Mouse (Mus musculus): Measurements from ENCODE around the gene Shc1. TPM values are rescaled to one million over a fixed set of nuclear protein-coding genes. Genes with fewer than 3 reads are reported as not detected.

Gene Shc1
- total RNA-seq, 2 experiments from 2014 or later = 45.0 to 47.5 TPM

Other genes with a start within 250 kb of the Shc1 start
- gene Scamp3, start 241.0 kb upstream of the Shc1 start, total RNA-seq (2021) = 10 to 100 TPM; 47.2 to 48.7 TPM
- 1 to 10 TPM; 7.1 to 7.6 TPM for gene Fam189b, start 235.3 kb upstream of the Shc1 start, total RNA-seq (2021)
- gene Gba, start 215.5 kb upstream of the Shc1 start, total RNA-seq (2021) = 10 to 100 TPM; 22.1 to 23.9 TPM
- 10 to 100 TPM; 12.7 to 17.1 TPM for gene Thbs3, start 203.3 kb upstream of the Shc1 start, total RNA-seq (2021)
- gene Mtx1, start 191.4 kb upstream of the Shc1 start, total RNA-seq (2021) = 10 to 100 TPM; 64.8 to 69.8 TPM
- under 1 TPM; 0.22 to 0.98 TPM for gene Muc1, start 189.4 kb upstream of the Shc1 start, total RNA-seq (2021)
- gene Krtcap2, start 172.5 kb upstream of the Shc1 start, total RNA-seq (2021) = 10 to 100 TPM; 71.9 to 72.8 TPM
- gene Trim46, start 172.1 kb upstream of the Shc1 start, total RNA-seq (2021) = under 1 TPM; 0.68 to 0.76 TPM
- 10 to 100 TPM; 47.6 to 58.7 TPM for gene Dpm3, start 159.1 kb upstream of the Shc1 start, total RNA-seq (2021)
- 10 to 100 TPM; 20.6 to 22.7 TPM for gene Slc50a1, start 147.9 kb upstream of the Shc1 start, total RNA-seq (2021)
- gene Efna1, start 137.3 kb upstream of the Shc1 start, total RNA-seq (2021) = 10 to 100 TPM; 32.4 to 34.0 TPM
- gene Efna3, start 95.5 kb upstream of the Shc1 start, total RNA-seq (2021) = not detected
- gene Efna4, start 80.4 kb upstream of the Shc1 start, total RNA-seq (2021) = under 1 TPM; 0.49 to 0.74 TPM
- 10 to 100 TPM; 80.4 to 100.0 TPM for gene Adam15, start 68.4 kb upstream of the Shc1 start, total RNA-seq (2021)
- not detected for gene Dcst2, start 56.5 kb upstream of the Shc1 start, total RNA-seq (2021)
- gene Dcst1, start 53.2 kb upstream of the Shc1 start, total RNA-seq (2021) = under 1 TPM; 0.22 to 0.48 TPM
- gene Zbtb7b, start 23.7 kb upstream of the Shc1 start, total RNA-seq (2021) = 10 to 100 TPM; 18.4 to 27.3 TPM
- gene Lenep, start 15.7 kb upstream of the Shc1 start, total RNA-seq (2021) = under 1 TPM in 1 of 2 experiments, not detected in 1; 0.98 TPM
- gene Flad1, start 6.6 kb upstream of the Shc1 start, total RNA-seq (2021) = 10 to 100 TPM; 44.7 to 46.1 TPM
- gene Cks1b, start 60 bp upstream of the Shc1 start, total RNA-seq (2021) = 10 to 100 TPM in 1 of 2 experiments, 1 to 10 TPM in 1; 7.9 to 14.4 TPM
- gene Pygo2, start 11.8 kb downstream of the Shc1 start, total RNA-seq (2021) = 10 to 100 TPM; 16.5 to 19.9 TPM
- gene Pbxip1, start 18.3 kb downstream of the Shc1 start, total RNA-seq (2021) = 10 to 100 TPM; 51.9 to 53.1 TPM
- gene Pmvk, start 36.1 kb downstream of the Shc1 start, total RNA-seq (2021) = 1 to 10 TPM; 8.8 to 9.2 TPM
- gene Kcnn3, start 101.7 kb downstream of the Shc1 start, total RNA-seq (2021) = 1 to 10 TPM; 4.0 to 6.5 TPM